Mouse (Mus musculus): ENCODE data around the gene Wfdc6a.
"Not testable (repeated sequence)": the region's sequence is repeated elsewhere in the genome, so short reads cannot be mapped to it uniquely, and the experiment has no call there.

Wfdc6a gene

GRCm38 (mm10) chr2:164585025-164585725 lies at the start of gene Wfdc6a:
Wfdc6a (minus strand) TSS chr2:164585447.
- DNase-seq (ENCODE audit: low spot score in 2 of 2) = peak in 1 of 2 experiments; percentile 41

GRCm38 (mm10) chr2:164621775-164622174 lies 36.5 kb upstream of the Wfdc6a start:
- no peak for DNase-seq (ENCODE audit: low spot score in 2 of 2)

- no peak for DNase-seq (ENCODE audit: low spot score in 2 of 2)
These were observed 33.8 kb upstream of the Wfdc6a start for GRCm38 (mm10) chr2:164619050-164619449.

- no peak for DNase-seq (ENCODE audit: low spot score in 2 of 2)
These were observed 30.1 kb upstream of the Wfdc6a start for GRCm38 (mm10) chr2:164615386-164615785.

- DNase-seq (ENCODE audit: low spot score in 2 of 2) = peak; percentile 31 to 52
These were observed 28.2 kb upstream of the Wfdc6a start, which contains the start of the genes Wfdc6b and Wfdc8 for GRCm38 (mm10) chr2:164613471-164613870. Wfdc6b (plus strand) TSS chr2:164613522. Wfdc8 (minus strand) TSS chr2:164613626.

DNA sequence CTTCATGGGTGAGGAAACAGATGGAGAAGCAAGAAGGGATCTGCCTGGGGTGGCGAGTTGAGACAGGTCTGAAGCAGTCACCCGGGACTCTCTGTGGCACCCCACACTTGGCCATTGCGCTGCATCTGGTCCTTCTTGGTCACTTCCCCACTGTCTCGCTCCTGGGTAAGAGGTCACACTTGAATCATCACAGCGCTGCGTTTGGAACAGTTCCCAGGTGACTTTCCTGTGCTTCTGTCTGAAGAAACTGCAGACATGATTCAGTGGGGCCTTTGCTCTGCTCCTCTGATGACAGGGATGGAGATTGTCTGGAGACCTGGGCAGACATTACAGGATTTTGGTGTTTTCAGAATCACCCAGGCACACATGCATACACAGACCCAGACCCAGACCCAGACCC lies 23.5 kb upstream of the Wfdc6a start:
- DNase-seq (ENCODE audit: low spot score in 2 of 2) = no peak

GRCm38 (mm10) chr2:164604411-164604810 lies 19.2 kb upstream of the Wfdc6a start:
- DNase-seq (ENCODE audit: low spot score in 2 of 2) = no peak

DNA sequence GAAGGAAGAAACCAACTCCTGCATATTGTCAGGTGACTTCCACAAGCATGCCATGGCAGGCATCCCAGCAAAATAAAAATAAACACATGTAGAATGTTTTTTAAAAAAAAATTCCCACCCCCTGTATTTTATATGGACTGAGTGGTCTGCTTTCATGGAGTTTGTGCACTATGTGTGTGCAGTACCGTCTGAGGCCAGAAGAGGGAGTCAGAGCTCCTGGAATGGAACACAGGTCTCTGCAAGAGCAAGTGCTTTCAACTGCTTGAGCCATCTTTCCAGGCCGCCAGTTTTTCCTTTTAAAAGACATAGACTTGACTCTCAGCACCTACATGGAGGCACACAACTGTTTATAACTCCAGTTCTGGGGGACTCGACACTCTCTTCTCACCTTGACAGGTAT lies 18.2 kb upstream of the Wfdc6a start:
- DNase-seq (ENCODE audit: low spot score in 2 of 2) = no peak

DNA sequence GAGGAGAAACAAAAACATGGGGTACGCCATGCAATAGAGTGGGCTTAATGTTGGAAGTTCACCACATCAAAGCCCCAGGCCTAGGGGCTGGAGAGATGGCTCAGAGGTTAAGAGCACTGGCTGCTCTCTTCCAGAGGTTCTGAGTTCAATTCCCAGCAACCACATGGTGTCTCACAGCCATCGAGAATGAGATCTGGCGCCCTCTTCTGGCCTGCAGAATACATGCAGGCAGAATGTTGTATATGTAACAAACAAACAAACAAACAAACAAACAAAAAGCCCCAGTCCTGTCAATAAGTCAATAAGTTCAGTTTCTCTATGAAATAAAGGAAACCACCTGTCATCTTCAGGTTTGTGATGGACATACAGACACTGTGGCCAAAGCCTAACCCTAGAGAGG lies 14.9 kb upstream of the Wfdc6a start:
- DNase-seq (ENCODE audit: low spot score in 2 of 2) = no peak

DNA sequence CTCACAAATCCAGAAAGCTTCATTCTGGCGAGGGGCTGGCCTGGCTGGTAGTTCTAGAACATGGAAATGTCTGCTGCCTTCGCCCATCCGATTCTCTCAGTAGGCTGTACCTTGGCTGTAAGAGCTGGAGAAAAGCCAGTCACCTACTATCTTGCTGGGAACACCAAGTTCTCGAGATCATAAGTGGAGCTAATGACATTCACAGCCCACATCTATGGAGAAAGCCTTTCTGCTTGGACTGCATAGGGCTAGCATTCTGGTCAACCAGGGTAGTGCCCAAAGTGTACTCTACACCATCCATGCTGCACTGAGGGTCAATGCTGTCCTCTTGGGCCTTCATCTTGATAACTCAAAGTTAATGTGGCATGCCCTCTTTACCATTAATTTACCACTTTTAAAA lies 8.2 kb upstream of the Wfdc6a start, which contains the start of gene Eppin:
Gene Eppin, minus strand, starts transcription at position 101 of the 400 bp plus-strand sequence.
- DNase-seq (ENCODE audit: low spot score in 2 of 2) = no peak

GRCm38 (mm10) chr2:164592014-164592413 lies 6.8 kb upstream of the Wfdc6a start:
- DNase-seq (ENCODE audit: low spot score in 2 of 2) = peak; percentile 40 to 48

GRCm38 (mm10) chr2:164573359-164573758 lies 11.9 kb downstream of the Wfdc6a start, which contains the start of gene Spint3:
Spint3 (minus strand) TSS chr2:164573459.
- DNase-seq (ENCODE audit: low spot score in 2 of 2) = not testable (repeated sequence)

- no peak for DNase-seq (ENCODE audit: low spot score in 2 of 2)
These were observed 17.8 kb downstream of the Wfdc6a start for GRCm38 (mm10) chr2:164567460-164567859.

DNA sequence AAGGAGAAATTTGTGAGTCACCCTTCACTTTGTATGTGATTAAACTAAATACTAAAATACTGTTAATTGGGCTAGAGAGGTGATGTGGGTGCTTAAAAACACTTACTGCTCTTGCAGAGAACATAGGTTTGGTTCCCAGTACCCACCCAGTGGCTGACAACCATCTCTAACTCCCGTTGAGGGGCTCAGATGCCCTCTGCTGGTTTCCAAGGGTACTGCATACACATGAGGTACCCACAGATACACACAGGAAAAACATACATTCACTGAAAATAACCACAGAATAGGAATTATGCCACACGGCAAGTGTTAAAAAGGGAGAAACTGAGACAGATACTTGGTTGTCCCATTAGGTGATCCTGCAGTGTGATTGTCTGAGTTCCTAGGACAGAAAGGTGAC lies 18.2 kb downstream of the Wfdc6a start:
- DNase-seq (ENCODE audit: low spot score in 2 of 2) = no peak

GRCm38 (mm10) chr2:164564346-164564745 lies 20.9 kb downstream of the Wfdc6a start:
- DNase-seq (ENCODE audit: low spot score in 2 of 2) = no peak

DNA sequence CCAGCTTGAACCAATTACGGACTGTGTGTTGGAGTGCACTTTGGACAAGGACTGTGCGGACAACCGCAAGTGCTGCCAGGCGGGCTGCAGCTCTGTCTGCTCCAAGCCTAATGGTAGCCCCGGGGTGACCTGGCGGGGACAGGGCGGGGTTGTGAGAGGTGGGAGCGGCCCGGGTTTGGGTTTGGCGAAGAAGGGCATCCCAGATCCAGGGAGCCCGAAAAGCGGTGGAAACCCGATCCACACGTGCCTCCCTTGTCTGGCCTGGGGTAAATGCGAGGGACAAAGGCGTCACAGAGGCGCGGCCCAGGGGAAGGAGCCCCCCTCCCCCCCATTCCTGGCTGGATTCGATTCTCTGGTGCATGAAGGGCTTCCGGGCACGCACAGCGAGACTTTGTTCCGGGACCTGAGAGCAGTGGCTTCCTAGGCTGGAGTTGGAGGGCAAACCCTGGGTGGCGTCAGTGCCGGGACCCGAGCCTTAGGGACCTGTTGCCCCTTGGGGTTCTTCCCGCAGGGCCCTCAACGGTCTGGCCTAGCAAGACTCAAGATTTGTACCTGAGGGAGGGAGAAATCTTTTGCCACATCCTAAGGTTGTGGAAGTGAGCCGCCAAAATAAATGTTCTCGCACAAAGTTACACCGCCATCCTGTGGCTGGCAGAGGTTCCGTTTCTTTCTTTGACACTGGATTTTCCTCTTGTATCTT lies 21.8 kb downstream of the Wfdc6a start:
- DNase-seq (ENCODE audit: low spot score in 2 of 2) = peak; percentile 65 to 71

- DNase-seq (ENCODE audit: low spot score in 2 of 2) = no peak
These were observed 22.7 kb downstream of the Wfdc6a start, which contains the start of gene Wfdc2 for GRCm38 (mm10) chr2:164562391-164563188. Wfdc2 (plus strand) TSS chr2:164562413.

GRCm38 (mm10) chr2:164560106-164560505 lies 25.1 kb downstream of the Wfdc6a start:
- DNase-seq (ENCODE audit: low spot score in 2 of 2) = no peak

DNA sequence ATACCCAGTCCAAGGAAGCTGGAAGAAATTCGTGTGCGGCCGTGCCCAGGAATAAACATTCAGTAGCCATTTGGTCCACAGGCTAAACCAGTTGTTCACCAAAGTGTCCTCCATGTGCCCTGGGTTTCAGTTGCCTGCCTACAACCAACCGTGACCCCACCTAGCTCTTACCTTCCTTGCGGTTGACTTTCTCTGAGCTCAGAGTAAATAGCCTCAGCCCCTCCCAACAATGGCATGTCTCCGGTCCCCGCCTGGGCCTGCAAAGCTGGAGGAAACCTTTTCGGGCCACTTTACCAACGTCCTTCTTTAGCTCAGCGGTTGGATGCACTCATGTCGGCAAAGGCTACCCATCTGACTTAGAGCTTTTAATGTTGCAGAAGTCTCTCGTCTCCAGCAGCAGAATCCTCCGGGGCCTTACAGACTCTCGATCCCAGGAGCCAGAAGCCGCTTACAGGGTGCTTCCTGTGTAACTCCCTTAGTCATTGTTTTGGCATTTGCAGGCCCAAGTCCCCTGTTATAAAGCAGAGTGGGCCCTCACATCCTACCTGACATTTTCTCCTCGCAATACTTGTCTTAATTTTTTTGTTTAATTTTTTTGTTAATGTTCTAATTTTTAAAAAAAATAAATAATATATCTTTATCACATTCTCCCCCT lies 26.1 kb downstream of the Wfdc6a start:
- DNase-seq (ENCODE audit: low spot score in 2 of 2) = no peak

DNA sequence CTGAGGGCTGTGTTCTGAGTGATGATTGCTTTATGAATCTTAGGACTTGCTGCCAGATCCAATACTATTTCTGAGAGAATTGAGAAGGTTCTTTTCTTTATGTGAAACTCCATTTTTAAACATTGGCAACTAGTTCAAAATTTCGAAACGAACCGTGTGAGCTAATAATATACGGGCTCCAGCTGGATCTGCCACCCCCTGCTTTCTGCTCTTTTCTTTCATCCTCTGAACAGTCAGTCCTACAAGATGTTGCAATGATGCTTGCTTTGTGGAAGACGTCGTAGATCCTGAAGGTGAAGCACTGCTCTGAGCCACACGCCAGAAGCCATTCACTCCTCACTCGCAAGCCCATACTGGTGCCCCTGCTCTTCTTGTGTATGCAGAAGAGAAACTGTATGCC lies 26.8 kb downstream of the Wfdc6a start:
- peak; percentile 49 to 70 for DNase-seq (ENCODE audit: low spot score in 2 of 2)

GRCm38 (mm10) chr2:164551502-164551901 lies 33.7 kb downstream of the Wfdc6a start:
- DNase-seq (ENCODE audit: low spot score in 2 of 2) = no peak

GRCm38 (mm10) chr2:164550895-164551269 lies 34.4 kb downstream of the Wfdc6a start:
- DNase-seq (ENCODE audit: low spot score in 2 of 2) = no peak
